Mouse (Mus musculus) ovary, postnatal 14 days (tissue): ENCODE measurements around the gene Map3k20.

Experiments used
- DNase-seq: peaks from one replicate; pipeline ENCODE4 v3.0.0; 2022; ENCODE audit warnings: low spot score

Map3k20 gene

GRCm38 (mm10) chr2:72491650-72492049, 206.2 kb downstream of the Map3k20 start:
- no peak for DNase-seq
